Mouse (Mus musculus) regulatory T cell (primary cell): ENCODE measurements around the gene Cactin.

ENCODE experiments used
- in situ Hi-C: fragments of 300-600 bp; cut with MboI, MseI; formaldehyde crosslinking; loops from one replicate; pipeline ENCODE4 v1.15.1; 2025; ENCODE audit warnings: high pct_unique_total_duplicates

The Cactin gene

GRCm38 (mm10) chr10:81318589-81319329 is 2.1 kb upstream of the Cactin start:
- in situ Hi-C loops: no loop called here

- in situ Hi-C loops: no loop called here
These were observed 1.6 kb upstream of the Cactin start for GRCm38 (mm10) chr10:81319330-81319699.

GRCm38 (mm10) chr10:81319741-81320549 is 958 bp upstream of the Cactin start:
- in situ Hi-C loops: no loop called here

GRCm38 (mm10) chr10:81321436-81321835 is 533 bp downstream of the Cactin start:
- in situ Hi-C loops: no loop called here

GRCm38 (mm10) chr10:81322444-81322843 is 1.5 kb downstream of the Cactin start:
- in situ Hi-C loops: no loop called here

- in situ Hi-C loops: no loop called here
These were observed 2.4 kb downstream of the Cactin start for GRCm38 (mm10) chr10:81323141-81323775.

GRCm38 (mm10) chr10:81323791-81324530 is 3.1 kb downstream of the Cactin start:
- in situ Hi-C loops: no loop called here

- in situ Hi-C loops: no loop called here
These were observed 4.3 kb downstream of the Cactin start for GRCm38 (mm10) chr10:81325176-81325575.

- in situ Hi-C loops: no loop called here
These were observed 4.9 kb downstream of the Cactin start for GRCm38 (mm10) chr10:81325781-81326180.

GRCm38 (mm10) chr10:81326858-81327257 is 6.0 kb downstream of the Cactin start:
- in situ Hi-C loops: no loop called here

GRCm38 (mm10) chr10:81327959-81328358 is 7.1 kb downstream of the Cactin start:
- in situ Hi-C loops: no loop called here

GRCm38 (mm10) chr10:81328386-81328785 is 7.5 kb downstream of the Cactin start, which contains the start of gene Tbxa2r:
TSS of gene Tbxa2r (plus strand) at chr10:81328731.
- in situ Hi-C loops: no loop called here

- in situ Hi-C loops: no loop called here
These were observed 8.5 kb downstream of the Cactin start for GRCm38 (mm10) chr10:81329194-81329975.

GRCm38 (mm10) chr10:81330007-81330406 is 9.1 kb downstream of the Cactin start:
- in situ Hi-C loops: no loop called here

GRCm38 (mm10) chr10:81332277-81332676 is 11.4 kb downstream of the Cactin start:
- in situ Hi-C loops: no loop called here

GRCm38 (mm10) chr10:81334324-81334723 is 13.4 kb downstream of the Cactin start:
- in situ Hi-C loops: no loop called here

GRCm38 (mm10) chr10:81335393-81336340 is 14.8 kb downstream of the Cactin start:
- in situ Hi-C loops: no loop called here

- in situ Hi-C loops: no loop called here
These were observed 15.7 kb downstream of the Cactin start for GRCm38 (mm10) chr10:81336558-81336957.

GRCm38 (mm10) chr10:81340551-81341332 is 19.8 kb downstream of the Cactin start:
- in situ Hi-C loops: no loop called here
